8 mouse cellular contexts compared by ENCODE assay signal in genomic region chr1:180256866-180257265, GRCm38 (mm10). TPM values are rescaled to one million over a fixed set of nuclear protein-coding genes. Genes with fewer than 3 reads are reported as not detected.
DNase-seq lines count a peak whose midpoint lies in the region; ATAC-seq and TF ChIP-seq lines count a peak whose summit lies in the region.

No protein-coding gene starts in this region.

- H3K79me2 ChIP-seq in CH12.LX (replicated peaks; ENCODE audit: control insufficient read depth, extremely low read depth, insufficient read depth, poor library complexity, severe bottlenecking), result no peaks in the 10 kb centered on the region

- DNase-seq in CH12.LX (ENCODE audit: extremely low read depth), result no peak
- no peak for DNase-seq in forebrain, embryonic 14.5 days (ENCODE audit: low spot score)
- no peak for DNase-seq in liver, embryonic 13.5 days
- DNase-seq in layer of hippocampus, adult 8-10 months (ENCODE audit: low spot score in 2 of 2), result no peak
- DNase-seq in urinary bladder, adult 2 months (ENCODE audit: low spot score), result no peak
- DNase-seq in spleen, adult 12 weeks (ENCODE audit: low spot score), result no peak

- peaks cover 89% of the 10 kb centered on the region for H3K4me1 ChIP-seq in erythroblast, embryonic 14.5 days (ENCODE audit: control insufficient read depth)
- H3K4me1 ChIP-seq in CH12.LX (ENCODE audit: control insufficient read depth in 1 of 2, insufficient read depth in 2 of 2), result peaks cover 11 to 64% of the 10 kb centered on the region in 2 experiments
- peaks cover 4% of the 10 kb centered on the region for H3K4me1 ChIP-seq in forebrain, embryonic 14.5 days (ENCODE audit: control insufficient read depth, insufficient read depth, low read length)
- H3K4me1 ChIP-seq in liver, embryonic 13.5 days (replicated peaks), result peaks cover 92% of the 10 kb centered on the region

- in situ Hi-C loops in CH12.LX (cut with MboI; ENCODE audit: low pct_ligation_motif_present, low pct_unique_long_range_greater_than_20kb, low sequenced_read_pairs), result loop anchor here (25.0 kb wide), 2 partner anchors 280 to 505 kb away; no protein-coding TSS in a partner anchor

- no peaks in the 10 kb centered on the region for H3K9me3 ChIP-seq in erythroblast, embryonic 14.5 days (ENCODE audit: control insufficient read depth, low read length)
- H3K9me3 ChIP-seq in CH12.LX (replicated peaks; ENCODE audit: low read length), result peaks cover 3% of the 10 kb centered on the region
- H3K9me3 ChIP-seq in forebrain, embryonic 14.5 days (replicated peaks; ENCODE audit: control insufficient read depth, low read length), result no peaks in the 10 kb centered on the region
- no peaks in the 10 kb centered on the region for H3K9me3 ChIP-seq in liver, embryonic 13.5 days (replicated peaks)

- no peaks in the 10 kb centered on the region for H3K27me3 ChIP-seq in erythroblast, embryonic 14.5 days (ENCODE audit: control insufficient read depth)
- no peaks in the 10 kb centered on the region for H3K27me3 ChIP-seq in CH12.LX (replicated peaks)
- H3K27me3 ChIP-seq in forebrain, embryonic 14.5 days (replicated peaks; ENCODE audit: control insufficient read depth, insufficient read depth, low read length), result peaks cover 8% of the 10 kb centered on the region; the same call in 1 of the 2 replicates
- H3K27me3 ChIP-seq in liver, embryonic 13.5 days, result no peaks in the 10 kb centered on the region

- no peak for TF ChIP-seq CTCF in CH12.LX (conservative IDR thresholded peaks at IDR 0.05 in 1 of 2, IDR thresholded peaks at IDR 0.05 in 1 of 2; ENCODE audit: low read depth in 2 of 2, low read length in 2 of 2)

- H3K4me3 ChIP-seq in erythroblast, embryonic 14.5 days (replicated peaks), result peak overlapping the region; percentile 71
- H3K4me3 ChIP-seq in CH12.LX (replicated peaks in 1 of 3; ENCODE audit: low read depth in 2 of 3, low read length in 2 of 3, poor library complexity in 1 of 3), result peak overlapping the region; percentile 45 to 91 (median 75)
- H3K4me3 ChIP-seq in forebrain, embryonic 14.5 days (ENCODE audit: low read depth, low read length), result peak overlapping the region; percentile 79
- H3K4me3 ChIP-seq in liver, embryonic 13.5 days (replicated peaks), result peak overlapping the region; percentile 84

- no peak for ATAC-seq in erythroblast, adult 5-6 weeks (replicated peaks; ENCODE audit: low FRiP score, poor library complexity, severe bottlenecking)
- ATAC-seq in forebrain, embryonic 14.5 days, result no peak
- ATAC-seq in liver, embryonic 13.5 days (ENCODE audit: low read depth), result no peak

- H3K27ac ChIP-seq in CH12.LX (ENCODE audit: insufficient read depth, low read depth), result no peak overlapping the region
- no peak overlapping the region for H3K27ac ChIP-seq in forebrain, embryonic 14.5 days (ENCODE audit: low read depth, low read length)
- peak overlapping the region; percentile 82 for H3K27ac ChIP-seq in liver, embryonic 13.5 days

- TF ChIP-seq RAD21 in CH12.LX (IDR thresholded peaks at IDR 0.05; ENCODE audit: low read depth, low read length), result no peak

- H3K36me3 ChIP-seq in erythroblast, embryonic 14.5 days (ENCODE audit: control insufficient read depth), result no peaks in the 10 kb centered on the region; the same call in 1 of the 2 replicates
- H3K36me3 ChIP-seq in CH12.LX (replicated peaks in 1 of 2; ENCODE audit: control insufficient read depth in 1 of 2, insufficient read depth in 1 of 2, low read length in 1 of 2), result no peaks in the 10 kb centered on the region
- H3K36me3 ChIP-seq in forebrain, embryonic 14.5 days (ENCODE audit: control insufficient read depth, insufficient read depth, low read length), result no peaks in the 10 kb centered on the region
- no peaks in the 10 kb centered on the region for H3K36me3 ChIP-seq in liver, embryonic 13.5 days

- TF ChIP-seq EP300 in CH12.LX (IDR thresholded peaks at IDR 0.05; ENCODE audit: low read length), result no peak

- WGBS in forebrain, embryonic 14.5 days, result 56% methylated on average over 4 of the region's 4 CpGs
- 42% methylated on average over 4 of the region's 4 CpGs for WGBS in liver, embryonic 13.5 days (ENCODE audit: insufficient replicate concordance)

- dilution Hi-C loops in CH12.LX (cut with MboI; ENCODE audit: extremely low pct_ligation_motif_present, extremely low pct_unique_long_range_greater_than_20kb, low sequenced_read_pairs), result no loop called here

- peak overlapping the region; percentile 62; the same call in 1 of the 2 replicates for H3K4me2 ChIP-seq in CH12.LX (ENCODE audit: insufficient read depth, low read depth, poor library complexity, severe bottlenecking)
- peak overlapping the region; percentile 79 for H3K4me2 ChIP-seq in forebrain, embryonic 14.5 days (ENCODE audit: low read length)
- peak overlapping the region; percentile 100 for H3K4me2 ChIP-seq in liver, embryonic 13.5 days

- H3K9ac ChIP-seq in CH12.LX (ENCODE audit: insufficient read depth, low read depth), result peak overlapping the region; percentile 46
- H3K9ac ChIP-seq in forebrain, embryonic 14.5 days (ENCODE audit: low read length), result peak overlapping the region; percentile 76; the same call in 1 of the 2 replicates
- peak overlapping the region; percentile 74 for H3K9ac ChIP-seq in liver, embryonic 13.5 days

- TF ChIP-seq POLR2A in CH12.LX (IDR thresholded peaks at IDR 0.05; ENCODE audit: low read depth, low read length), result no peak

TF ChIP-seq in CH12.LX, 34 proteins besides CTCF, POLR2A, EP300 and RAD21:
- no peak for TF ChIP-seq USF1 (IDR thresholded peaks at IDR 0.05; ENCODE audit: low read depth, low read length)
- no peak for TF ChIP-seq NRF1 (IDR thresholded peaks at IDR 0.05; ENCODE audit: low read depth, low read length)
- no peak for TF ChIP-seq ZC3H11A (IDR thresholded peaks at IDR 0.05; ENCODE audit: low read depth, low read length)
- TF ChIP-seq MAX (IDR thresholded peaks at IDR 0.05; ENCODE audit: low read length), result no peak
- TF ChIP-seq ZMIZ1 (IDR thresholded peaks at IDR 0.05; ENCODE audit: low read depth, low read length), result no peak
- TF ChIP-seq ETS1 (conservative IDR thresholded peaks at IDR 0.05; ENCODE audit: low read depth, low read length), result no peak
- no peak for TF ChIP-seq ELF1 (IDR thresholded peaks at IDR 0.05; ENCODE audit: low read depth, low read length)
TF ChIP-seq in CH12.LX: peak in this region for 0.

RNA-seq across cellular contexts. Expression of gene Psen2, which starts 6.4 kb away (rescaled TPM):
- 0.46 and 0.60 TPM in 2 replicates for polyA plus RNA-seq in erythroblast, embryonic 14.5 days (2012)
- 7.5 and 7.9 TPM in 2 replicates for total RNA-seq in erythroblast, adult 5-6 weeks (2015; ENCODE audit: low replicate concordance)
- 7.2 and 7.4 TPM in 2 replicates for total RNA-seq in erythroblast, adult 5-6 weeks (2017; ENCODE audit: low replicate concordance)
- 36.8 and 45.3 TPM in 2 replicates for total RNA-seq in CH12.LX (2012; rRNA removed)
- total RNA-seq in CH12.LX (2014; rRNA removed), result 23.4 and 24.2 TPM in 2 replicates
- 46.1 and 47.6 TPM in 2 replicates for polyA plus RNA-seq in CH12.LX (2012; ENCODE audit: insufficient read length, low read depth)
- polyA plus RNA-seq in forebrain, embryonic 14.5 days (2014; fragmentation: Nextera tagmentation; extraction: Ambion mirVana), result 8.6 and 11.2 TPM in 2 replicates
- 22.2 and 23.7 TPM in 2 replicates for polyA plus RNA-seq in liver, embryonic 13.5 days (2015; fragmentation: Nextera tagmentation; extraction: Ambion mirVana)
- 10 to 100 TPM; 21.5 to 25.9 (median 22.2) TPM for total RNA-seq in layer of hippocampus, adult 8-10 months (2022)
- 27.7 and 31.7 TPM in 2 replicates for polyA plus RNA-seq in urinary bladder, adult 2 months (2012; rRNA removed)

RNA-seq across cellular contexts. Expression of gene Coq8a, which starts 57.5 kb away (rescaled TPM):
- 0.41 TPM in 2 replicates for polyA plus RNA-seq in erythroblast, embryonic 14.5 days (2012)
- total RNA-seq in erythroblast, adult 5-6 weeks (2015; ENCODE audit: low replicate concordance), result 7.3 TPM in 1 of 2 replicates, not detected in the other
- 2.0 TPM in 1 of 2 replicates, not detected in the other for total RNA-seq in erythroblast, adult 5-6 weeks (2017; ENCODE audit: low replicate concordance)
- total RNA-seq in CH12.LX (2012; rRNA removed) (74.0 and 88.1 TPM in 2 replicates), CH12.LX (2014; rRNA removed) (73.4 and 84.6 TPM in 2 replicates)
- 237 and 248 TPM in 2 replicates for polyA plus RNA-seq in CH12.LX (2012; ENCODE audit: insufficient read length, low read depth)
- polyA plus RNA-seq in forebrain, embryonic 14.5 days (2014; fragmentation: Nextera tagmentation; extraction: Ambion mirVana), result 2.0 and 3.7 TPM in 2 replicates
- polyA plus RNA-seq in liver, embryonic 13.5 days (2015; fragmentation: Nextera tagmentation; extraction: Ambion mirVana), result 6.7 and 8.6 TPM in 2 replicates
- 10 to 100 TPM; 55.6 to 69.2 (median 65.8) TPM for total RNA-seq in layer of hippocampus, adult 8-10 months (2022)
- 26.5 and 33.8 TPM in 2 replicates for polyA plus RNA-seq in urinary bladder, adult 2 months (2012; rRNA removed)
